Mouse (Mus musculus) heart, postnatal 36 days (tissue): ENCODE data around the gene Abca4. TPM values are rescaled to one million over a fixed set of nuclear protein-coding genes. Genes with fewer than 3 reads are reported as not detected.

Source experiments
- DNase-seq, 2 experiments: peaks; one replicate each; pipeline ENCODE4 v3.0.0; 2021 to 2022
- intact Hi-C: fragments of 180-260 bp; cut with DNase I; formaldehyde crosslinking; loops from one replicate; pipeline ENCODE4 v1.15.1; 2025
- total RNA-seq, 2 experiments: library from RNA; stranded (reverse); gene quantifications; 2 replicates each; pipeline ENCODE4 v1.2.3; 2021

Gene Abca4
- 1 to 10 TPM; 1.9 to 2.0 TPM for total RNA-seq

- DNase-seq, result no peak
- intact Hi-C loops, result no loop called here
Observed at GRCm38 (mm10) chr3:122043799-122044547, at the start of gene Abca4. Abca4 (plus strand) TSS chr3:122044443.

- intact Hi-C loops, result no loop called here
- DNase-seq, result no peak
Observed at GRCm38 (mm10) chr3:121995125-121995524, 49.1 kb upstream of the Abca4 start.

GRCm38 (mm10) chr3:121999934-122000333 is 44.3 kb upstream of the Abca4 start:
- intact Hi-C loops, result no loop called here
- DNase-seq, result no peak

GRCm38 (mm10) chr3:122001568-122001967 is 42.7 kb upstream of the Abca4 start:
- intact Hi-C loops, result no loop called here
- no peak for DNase-seq

- intact Hi-C loops, result no loop called here
- no peak for DNase-seq
Observed at GRCm38 (mm10) chr3:122009818-122010217, 34.4 kb upstream of the Abca4 start.

GRCm38 (mm10) chr3:122010292-122010691 is 34.0 kb upstream of the Abca4 start:
- DNase-seq, result no peak
- intact Hi-C loops, result no loop called here

- DNase-seq, result no peak
- intact Hi-C loops, result no loop called here
Observed at GRCm38 (mm10) chr3:122012464-122012863, 31.8 kb upstream of the Abca4 start.

- DNase-seq, result no peak
- intact Hi-C loops, result no loop called here
Observed at GRCm38 (mm10) chr3:122018421-122018820, 25.8 kb upstream of the Abca4 start.

GRCm38 (mm10) chr3:122019159-122019558 is 25.1 kb upstream of the Abca4 start:
- intact Hi-C loops, result no loop called here
- DNase-seq, result no peak

- DNase-seq, result no peak
- intact Hi-C loops, result no loop called here
Observed at GRCm38 (mm10) chr3:122021029-122021652, 23.1 kb upstream of the Abca4 start.

GRCm38 (mm10) chr3:122022355-122022754 is 21.9 kb upstream of the Abca4 start:
- no peak for DNase-seq

GRCm38 (mm10) chr3:122026676-122027075 is 17.6 kb upstream of the Abca4 start:
- DNase-seq, result no peak
- intact Hi-C loops, result no loop called here

More at GRCm38 (mm10) chr3:122022355-122022754, 21.9 kb upstream of the Abca4 start:
- intact Hi-C loops, result no loop called here

- intact Hi-C loops, result no loop called here
- no peak for DNase-seq
Observed at GRCm38 (mm10) chr3:122027776-122028175, 16.5 kb upstream of the Abca4 start.

- intact Hi-C loops, result loop anchor here (5.0 kb wide), 2 partner anchors 39 to 69 kb away; no protein-coding TSS in a partner anchor
- DNase-seq, result peak; percentile 38 to 53
Observed at GRCm38 (mm10) chr3:122033248-122033837, 10.9 kb upstream of the Abca4 start.

- no peak for DNase-seq
- intact Hi-C loops, result loop anchor here (5.0 kb wide), 2 partner anchors 38 to 68 kb away; no protein-coding TSS in a partner anchor
Observed at GRCm38 (mm10) chr3:122034240-122034639, 10.0 kb upstream of the Abca4 start.

- intact Hi-C loops, result no loop called here
Observed at GRCm38 (mm10) chr3:122035092-122035491, 9.2 kb upstream of the Abca4 start.

GRCm38 (mm10) chr3:122040522-122040921 is 3.7 kb upstream of the Abca4 start:
- intact Hi-C loops, result no loop called here

More at GRCm38 (mm10) chr3:122035092-122035491, 9.2 kb upstream of the Abca4 start:
- DNase-seq, result no peak

GRCm38 (mm10) chr3:122043102-122043501 is 1.1 kb upstream of the Abca4 start:
- no peak for DNase-seq
- intact Hi-C loops, result no loop called here

More at GRCm38 (mm10) chr3:122040522-122040921, 3.7 kb upstream of the Abca4 start:
- no peak for DNase-seq

GRCm38 (mm10) chr3:122046187-122046620 is 2.0 kb downstream of the Abca4 start:
- intact Hi-C loops, result loop anchor here (5.0 kb wide), 1 partner anchor 1341 kb away; the partner anchor contains the start of gene Mettl14
- DNase-seq, result peak in 1 of 2 experiments; percentile 28

- intact Hi-C loops, result loop anchor here (5.0 kb wide), 1 partner anchor 1340 kb away; the partner anchor contains the start of gene Mettl14
- no peak for DNase-seq
Observed at GRCm38 (mm10) chr3:122047402-122047801, 3.2 kb downstream of the Abca4 start.
